Mouse (Mus musculus) embryonic fibroblast, embryonic 13.5 days (primary cell): ENCODE data around the gene Dennd1b.

Source experiments
- CTCF ChIP-seq: IDR thresholded peaks from 2 replicates; pipeline ENCODE4 v1.5.1; 2011; ENCODE audit warnings: mild to moderate bottlenecking, control low read depth, low read length, moderate library complexity, borderline replicate concordance; ENCODE audit not compliant: insufficient read depth
- POLR2A ChIP-seq: IDR thresholded peaks from 2 replicates; pipeline ENCODE4 v1.6.1; 2011; ENCODE audit warnings: low read depth, mild to moderate bottlenecking, control low read depth, low read length, moderate library complexity

- TF ChIP-seq POLR2A (no peak), CTCF (no peak)
Measured at GRCm38 (mm10) chr1:139077989-139078388, 114.8 kb downstream of the Dennd1b start.
